Mouse (Mus musculus) hindbrain, postnatal 0 days (tissue): ENCODE measurements around the gene Olfr960. TPM values are rescaled to one million over a fixed set of nuclear protein-coding genes. Genes with fewer than 3 reads are reported as not detected.

Experiments
- ATAC-seq: fragments of 200-750 bp; cut with Nextera tagmentation; 2 replicates; pipeline ENCODE4 v1.8.0; 2017; ENCODE audit warnings: mild to moderate bottlenecking, moderate TSS enrichment, moderate library complexity
- DNase-seq: peaks from one replicate; pipeline ENCODE4 v3.0.0-alpha.2; 2015; ENCODE audit warnings: low spot score
- H3K27ac ChIP-seq: fragments of 300-500 bp; sonication (generic); 2 replicates; pipeline ENCODE4 v1.5.1; 2014; ENCODE audit warnings: mild to moderate bottlenecking
- H3K27me3 ChIP-seq: fragments of 300-500 bp; sonication (generic); 2 replicates; pipeline ENCODE4 v1.6.1; 2014; ENCODE audit warnings: low read length, mixed read lengths; ENCODE audit not compliant: insufficient read depth
- H3K36me3 ChIP-seq: fragments of 300-500 bp; sonication (generic); 2 replicates; pipeline ENCODE4 v1.6.1; 2014; ENCODE audit warnings: low read length, mixed read lengths; ENCODE audit not compliant: insufficient read depth
- H3K4me1 ChIP-seq: fragments of 300-500 bp; sonication (generic); 2 replicates; pipeline ENCODE4 v1.6.1; 2014; ENCODE audit warnings: antibody characterized with exemption, low read length, mixed read lengths; ENCODE audit not compliant: insufficient read depth
- H3K4me2 ChIP-seq: fragments of 300-500 bp; sonication (generic); 2 replicates; pipeline ENCODE4 v1.6.1; 2014; ENCODE audit warnings: low read depth, mild to moderate bottlenecking, low read length, moderate library complexity, mixed read lengths
- H3K4me3 ChIP-seq: fragments of 300-500 bp; sonication (generic); 2 replicates; pipeline ENCODE4 v1.5.1; 2014; ENCODE audit warnings: low read length
- H3K9ac ChIP-seq: fragments of 300-500 bp; sonication (generic); replicated peaks from 2 replicates; pipeline ENCODE4 v1.6.1; 2014; ENCODE audit warnings: mild to moderate bottlenecking, low read length, moderate library complexity, mixed read lengths
- H3K9me3 ChIP-seq: fragments of 300-500 bp; sonication (generic); 2 replicates; pipeline ENCODE4 v1.6.1; 2016; ENCODE audit warnings: low read length, mixed read lengths
- CTCF ChIP-seq: IDR thresholded peaks from 2 replicates; pipeline ENCODE4 v1.5.1; 2016; ENCODE audit warnings: antibody characterized with exemption, control low read depth, low read depth
- WGBS: fragments of 180-500 bp; shearing (Covaris S2); extraction: QIAGEN DNeasy Blood & Tissue Kit; methylation state at CpG from one replicate; pipeline ENCODE4 v1.1.7; 2014; 5-methylcytosine and 5-hydroxymethylcytosine counted together
- polyA plus RNA-seq: library from polyadenylated mRNA; unstranded; fragments of >200 nt; fragmentation: Nextera tagmentation; extraction: Ambion mirVana; gene quantifications from 2 replicates; pipeline ENCODE4 v1.2.1, GENCODE M21; 2015
- total RNA-seq: library from RNA; depleted of rRNA; stranded (reverse); fragments of >200 nt; gene quantifications from 2 replicates; pipeline ENCODE4 v1.2.3, GENCODE M21; 2014; rRNA removed

The Olfr960 gene
- not detected in 2 replicates for total RNA-seq
- polyA plus RNA-seq: not detected in 2 replicates

DNA sequence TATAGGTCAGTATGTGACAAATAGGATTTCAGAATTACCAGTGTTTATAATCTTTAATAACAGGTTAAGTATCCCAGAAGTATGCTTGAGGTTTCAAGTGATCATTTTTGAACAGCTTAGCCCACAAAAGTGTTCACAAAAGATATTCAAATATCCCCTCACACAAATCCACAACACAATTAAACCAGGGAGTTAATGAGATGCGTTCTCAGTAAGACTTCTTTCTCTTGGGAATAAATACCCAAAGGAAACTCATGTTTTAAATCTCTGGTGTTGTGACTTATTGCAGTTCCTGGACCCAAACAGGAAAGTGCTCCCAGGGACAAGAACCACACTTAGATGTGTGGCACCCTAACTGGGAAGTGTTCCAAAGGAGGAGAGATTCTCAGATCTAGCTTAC, at the start of gene Olfr960:
Gene Olfr960, plus strand, starts transcription at position 301 of the 400 bp plus-strand sequence.
- Histone ChIP-seq H3K36me3 (no peaks in the 10 kb centered on the region), H3K4me1 (no peaks in the 10 kb centered on the region), H3K27me3 (no peaks in the 10 kb centered on the region), H3K9ac (no peak within 1 kb of the TSS), H3K4me3 (no peak within 1 kb of the TSS), H3K27ac (no peak within 1 kb of the TSS), H3K4me2 (no peak within 1 kb of the TSS), H3K9me3 (no peaks in the 10 kb centered on the region)
- no peak for ATAC-seq
- no peak for TF ChIP-seq CTCF
- no peak for DNase-seq
- 59% methylated on average over 1 of the region's 1 CpGs for WGBS

- TF ChIP-seq CTCF: no peak
- H3K9ac ChIP-seq: no peak within 1 kb of the TSS
- H3K27ac ChIP-seq: no peak within 1 kb of the TSS
- ATAC-seq (no peak), DNase-seq (no peak)
- H3K4me1 ChIP-seq: no peaks in the 10 kb centered on the region
- no peaks in the 10 kb centered on the region for H3K27me3 ChIP-seq
- H3K36me3 ChIP-seq: no peaks in the 10 kb centered on the region
- no peak within 1 kb of the TSS for H3K4me3 ChIP-seq
- WGBS: 86% methylated on average over 3 of the region's 3 CpGs
- no peaks in the 10 kb centered on the region for H3K9me3 ChIP-seq
- no peak within 1 kb of the TSS for H3K4me2 ChIP-seq
Observed at GRCm38 (mm10) chr9:39575469-39575868, 45.7 kb upstream of the Olfr960 start, which contains the start of gene Olfr959. Olfr959 (minus strand) TSS chr9:39575569.

- Histone ChIP-seq H3K36me3 (no peaks in the 10 kb centered on the region), H3K4me2 (no peak overlapping the region), H3K4me1 (no peaks in the 10 kb centered on the region), H3K9me3 (no peaks in the 10 kb centered on the region), H3K27me3 (no peaks in the 10 kb centered on the region), H3K4me3 (no peak overlapping the region), H3K9ac (no peak overlapping the region), H3K27ac (no peak overlapping the region)
- DNase-seq (no peak), ATAC-seq (no peak)
- WGBS: 88% methylated on average over 5 of the region's 5 CpGs
- no peak for TF ChIP-seq CTCF
Observed at GRCm38 (mm10) chr9:39577050-39577449, 44.1 kb upstream of the Olfr960 start.

DNA sequence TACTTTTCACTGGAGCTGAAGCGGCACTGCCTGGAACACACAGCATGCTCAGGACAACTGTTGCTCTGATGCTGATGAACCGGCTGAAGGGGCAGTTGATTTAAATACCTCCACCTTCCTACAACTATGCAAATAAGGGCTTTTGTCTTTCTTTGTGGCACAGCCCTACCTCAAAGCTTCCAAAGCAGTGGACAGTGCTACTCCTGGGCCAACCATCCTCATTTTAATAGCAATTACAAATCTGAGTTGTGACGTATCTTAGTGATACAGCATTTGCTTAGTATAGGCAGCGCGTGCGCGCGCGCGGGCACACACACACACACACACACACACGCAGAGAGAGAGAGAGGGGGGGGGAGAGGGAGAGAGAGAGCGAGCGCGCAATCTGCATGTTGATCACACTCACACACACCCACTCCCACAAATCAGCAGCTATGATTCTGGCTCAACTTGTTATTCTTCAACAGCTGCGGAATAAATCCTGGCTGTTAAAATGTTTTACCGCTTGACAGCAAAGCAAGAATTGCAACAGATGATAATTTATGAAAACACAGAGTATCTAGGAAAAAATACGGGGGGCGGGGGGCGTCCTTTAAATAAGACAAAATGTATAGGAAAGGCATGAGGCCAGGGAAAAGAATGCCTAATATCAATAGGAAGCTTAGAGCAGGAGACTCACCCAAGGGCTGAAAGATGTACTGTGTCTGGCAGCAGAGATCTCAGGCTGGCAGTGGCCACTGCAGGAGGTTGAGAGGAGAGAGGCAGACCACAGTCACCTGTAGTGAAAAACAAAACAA, 18.4 kb upstream of the Olfr960 start:
- Histone ChIP-seq H3K4me3 (peak overlapping the region; percentile 51), H3K4me1 (0 out of 2 replicates have a peak, but pooled peaks cover 4% of the 10 kb centered on the region), H3K27me3 (no peaks in the 10 kb centered on the region), H3K9me3 (no peaks in the 10 kb centered on the region), H3K27ac (peak overlapping the region; percentile 74), H3K36me3 (no peaks in the 10 kb centered on the region), H3K9ac (peak overlapping the region; percentile 56), H3K4me2 (peak overlapping the region; percentile 76)
- ATAC-seq (peak; percentile 92), DNase-seq (peak; percentile 78)
- under 1% methylated on average over 19 of the region's 19 CpGs for WGBS
- no peak for TF ChIP-seq CTCF

- DNase-seq (peak; percentile 57), ATAC-seq (peak; percentile 61)
- peak; percentile 28 for TF ChIP-seq CTCF
- H3K4me1 ChIP-seq: 0 out of 2 replicates have a peak, but pooled peaks cover 4% of the 10 kb centered on the region
- peak overlapping the region; percentile 51 for H3K4me3 ChIP-seq
- no peaks in the 10 kb centered on the region for H3K36me3 ChIP-seq
- H3K27me3 ChIP-seq: no peaks in the 10 kb centered on the region
- no peaks in the 10 kb centered on the region for H3K9me3 ChIP-seq
- H3K9ac ChIP-seq: peak overlapping the region; percentile 56
- peak overlapping the region; percentile 74 for H3K27ac ChIP-seq
- under 1% methylated on average over 9 of the region's 9 CpGs for WGBS
- peak overlapping the region; percentile 76 for H3K4me2 ChIP-seq
Observed at GRCm38 (mm10) chr9:39603333-39603845, 17.8 kb upstream of the Olfr960 start.

DNA sequence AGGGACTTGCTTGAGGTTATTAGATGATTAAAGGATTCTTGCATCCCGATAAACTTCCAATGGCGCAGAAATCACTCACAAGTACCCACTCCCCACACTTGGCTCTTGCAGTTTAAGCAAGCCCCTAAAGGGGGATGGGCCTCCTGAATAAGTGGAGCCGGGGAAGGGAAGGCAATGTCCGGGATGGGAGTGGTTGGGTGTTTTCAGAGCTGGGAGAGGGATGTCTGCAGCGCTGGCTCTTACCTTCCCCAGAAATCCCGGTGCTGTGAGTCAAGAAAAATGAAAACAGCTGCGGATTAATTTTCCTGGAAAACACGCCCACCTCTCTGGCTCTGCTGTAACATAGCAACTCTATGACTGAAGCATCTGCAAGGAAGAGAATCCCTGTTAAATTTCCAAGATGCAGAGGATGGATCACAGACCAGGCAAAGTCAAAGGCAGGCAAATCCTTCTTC, 17.1 kb upstream of the Olfr960 start, which contains the start of gene AW551984:
Gene AW551984, minus strand, starts transcription at position 405 of the 455 bp plus-strand sequence.
- peak within 1 kb of the TSS; percentile 51 for H3K4me3 ChIP-seq
- peak; percentile 45; the same call in 1 of the 2 replicates for ATAC-seq

More for the DNA sequence above, 17.1 kb upstream of the Olfr960 start, which contains the start of gene AW551984:
- DNase-seq: peak; percentile 56
- Histone ChIP-seq H3K9ac (peak within 1 kb of the TSS; percentile 56), H3K4me1 (0 out of 2 replicates have a peak, but pooled peaks cover 4% of the 10 kb centered on the region), H3K4me2 (peak within 1 kb of the TSS; percentile 76), H3K27me3 (no peaks in the 10 kb centered on the region), H3K9me3 (no peaks in the 10 kb centered on the region), H3K36me3 (no peaks in the 10 kb centered on the region), H3K27ac (peak within 1 kb of the TSS; percentile 74)
- under 1% methylated on average over 8 of the region's 8 CpGs for WGBS
- TF ChIP-seq CTCF: no peak
